Mouse (Mus musculus) ES-E14 (cell line): Measurements from ENCODE around the gene Pten.

Experiments used
- CHD2 ChIP-seq: IDR thresholded peaks from 2 replicates; pipeline ENCODE4 v1.6.1; 2014; ENCODE audit warnings: mild to moderate bottlenecking, low read depth, low read length, inconsistent platforms
- HCFC1 ChIP-seq: IDR thresholded peaks from 2 replicates; pipeline ENCODE4 v1.6.1; 2012; ENCODE audit warnings: low read length, inconsistent platforms, borderline replicate concordance; ENCODE audit not compliant: insufficient read depth
- ZC3H11A ChIP-seq: IDR thresholded peaks from 2 replicates; pipeline ENCODE4 v1.6.1; 2012; ENCODE audit warnings: low read depth, mild to moderate bottlenecking, inconsistent platforms, low read length, borderline replicate concordance

DNA sequence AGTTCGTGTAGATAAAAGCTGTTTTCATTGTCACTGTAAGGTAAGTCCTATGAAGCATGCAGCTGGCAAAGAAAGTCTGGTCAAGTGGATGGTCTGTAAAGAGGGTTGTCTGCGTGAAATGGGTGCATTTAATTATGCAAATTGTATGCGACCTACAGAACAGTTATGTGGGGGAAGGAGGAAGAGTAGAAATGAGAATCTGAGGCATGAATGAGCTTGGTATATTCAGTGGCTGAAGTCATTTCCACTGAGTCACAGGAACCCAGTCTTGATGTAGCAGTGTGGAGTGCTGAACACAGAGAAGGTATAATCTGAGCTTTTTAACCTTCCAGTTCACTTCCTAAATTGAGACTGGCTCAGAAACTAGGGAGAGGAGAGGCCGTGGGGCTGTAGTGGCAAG lies 61.5 kb downstream of the Pten start:
- TF ChIP-seq CHD2 (no peak), ZC3H11A (no peak), HCFC1 (no peak)
